Comparison of ENCODE assay signal across 8 mouse cellular contexts in genomic region chr10:126983193-126983725, GRCm38 (mm10). TPM values are rescaled to one million over a fixed set of nuclear protein-coding genes. Genes with fewer than 3 reads are reported as not detected.
DNase-seq lines count a peak whose midpoint lies in the region; ATAC-seq and TF ChIP-seq lines count a peak whose summit lies in the region.

No protein-coding gene starts in this region.

- H3K27me3 ChIP-seq in kidney, adult 2 months (replicated peaks; ENCODE audit: control insufficient read depth, insufficient read depth, low read length), result no peaks in the 10 kb centered on the region
- H3K27me3 ChIP-seq in embryonic facial prominence, embryonic 11.5 days (ENCODE audit: control insufficient read depth, insufficient read depth, low read length), result no peaks in the 10 kb centered on the region
- H3K27me3 ChIP-seq in heart, embryonic 16.5 days (ENCODE audit: control insufficient read depth, insufficient read depth, low read length), result no peaks in the 10 kb centered on the region
- no peaks in the 10 kb centered on the region for H3K27me3 ChIP-seq in liver, postnatal 0 days (ENCODE audit: insufficient read depth, low read length)

- 15% methylated on average over 14 of the region's 14 CpGs for WGBS in kidney, adult 2 months
- 52% methylated on average over 14 of the region's 14 CpGs for WGBS in embryonic facial prominence, embryonic 11.5 days
- WGBS in heart, embryonic 16.5 days, result 21% methylated on average over 14 of the region's 14 CpGs
- 49% methylated on average over 14 of the region's 14 CpGs for WGBS in liver, postnatal 0 days (ENCODE audit: insufficient replicate concordance)

- no peak overlapping the region for H3K9ac ChIP-seq in embryonic facial prominence, embryonic 11.5 days (replicated peaks; ENCODE audit: low read length)
- H3K9ac ChIP-seq in heart, embryonic 16.5 days (ENCODE audit: low read length), result peak overlapping the region; percentile 98
- 0 out of 2 replicates have a peak overlapping the region, but pooled peaks have one; percentile 11 for H3K9ac ChIP-seq in liver, postnatal 0 days (replicated peaks)

- no peak for TF ChIP-seq EP300 in liver, postnatal 0 days (IDR thresholded peaks at IDR 0.05; ENCODE audit: low read depth)

- DNase-seq in kidney, adult 2 months, result no peak
- no peak for DNase-seq in kidney, postnatal 10 days
- DNase-seq in embryonic facial prominence, embryonic 11.5 days (ENCODE audit: low spot score), result no peak
- DNase-seq in liver, postnatal 0 days, result no peak
- DNase-seq in ovary, postnatal 36 days (ENCODE audit: low spot score), result no peak
- DNase-seq in testis, postnatal 10 days (ENCODE audit: low spot score), result no peak
- DNase-seq in thymus, adult 18-20 months, result no peak

- TF ChIP-seq CTCF in kidney, adult 2 months (conservative IDR thresholded peaks at IDR 0.05; ENCODE audit: insufficient read depth, insufficient read length, low read depth, low read length), result no peak
- no peak for TF ChIP-seq CTCF in liver, postnatal 0 days (IDR thresholded peaks at IDR 0.05; ENCODE audit: low read depth)

- peak overlapping the region; percentile 25; the same call in 1 of the 2 replicates for H3K4me3 ChIP-seq in kidney, adult 2 months (ENCODE audit: insufficient read depth, low read depth, low read length)
- H3K4me3 ChIP-seq in embryonic facial prominence, embryonic 11.5 days (ENCODE audit: low read depth, low read length), result no peak overlapping the region
- peak overlapping the region; percentile 79 for H3K4me3 ChIP-seq in heart, embryonic 16.5 days (ENCODE audit: low read length)
- H3K4me3 ChIP-seq in liver, postnatal 0 days (ENCODE audit: low read depth, low read length), result peak overlapping the region; percentile 5; the same call in 1 of the 2 replicates

- H3K27ac ChIP-seq in kidney, adult 2 months (ENCODE audit: insufficient read depth, low read depth, low read length), result 0 out of 2 replicates have a peak overlapping the region, but pooled peaks have one; percentile 15
- H3K27ac ChIP-seq in embryonic facial prominence, embryonic 11.5 days (replicated peaks; ENCODE audit: low read depth, low read length), result no peak overlapping the region
- H3K27ac ChIP-seq in heart, embryonic 16.5 days (ENCODE audit: low read length), result peak overlapping the region; percentile 69
- H3K27ac ChIP-seq in liver, postnatal 0 days (ENCODE audit: low read depth), result no peak overlapping the region

- H3K36me3 ChIP-seq in kidney, adult 2 months (ENCODE audit: control insufficient read depth, insufficient read depth, low read length), result no peaks in the 10 kb centered on the region
- no peaks in the 10 kb centered on the region for H3K36me3 ChIP-seq in embryonic facial prominence, embryonic 11.5 days (replicated peaks; ENCODE audit: control insufficient read depth, insufficient read depth, low read depth, low read length)
- no peaks in the 10 kb centered on the region for H3K36me3 ChIP-seq in heart, embryonic 16.5 days (ENCODE audit: control insufficient read depth, insufficient read depth)
- 0 out of 2 replicates have a peak, but pooled peaks cover 2% of the 10 kb centered on the region for H3K36me3 ChIP-seq in liver, postnatal 0 days (replicated peaks; ENCODE audit: insufficient read depth, low read length)

- no peak for ATAC-seq in embryonic facial prominence, embryonic 11.5 days (replicated peaks; ENCODE audit: insufficient number of reproducible peaks, low FRiP score, low TSS enrichment, low read depth)
- no peak for ATAC-seq in heart, embryonic 16.5 days (replicated peaks; ENCODE audit: extremely low read depth, insufficient read depth, low FRiP score)
- ATAC-seq in liver, postnatal 0 days, result no peak

- H3K9me3 ChIP-seq in embryonic facial prominence, embryonic 11.5 days (replicated peaks; ENCODE audit: control insufficient read depth, low read length), result no peaks in the 10 kb centered on the region
- H3K9me3 ChIP-seq in heart, embryonic 16.5 days (replicated peaks; ENCODE audit: control insufficient read depth, low read length), result no peaks in the 10 kb centered on the region
- no peaks in the 10 kb centered on the region for H3K9me3 ChIP-seq in liver, postnatal 0 days (ENCODE audit: low read length)

- H3K4me1 ChIP-seq in kidney, adult 2 months (ENCODE audit: control insufficient read depth, insufficient read depth, low read length), result peaks cover 68% of the 10 kb centered on the region
- peaks cover 20% of the 10 kb centered on the region for H3K4me1 ChIP-seq in embryonic facial prominence, embryonic 11.5 days (ENCODE audit: control insufficient read depth, insufficient read depth, low read length)
- H3K4me1 ChIP-seq in heart, embryonic 16.5 days (ENCODE audit: control insufficient read depth, insufficient read depth, low read length), result peaks cover 77% of the 10 kb centered on the region
- peaks cover 76% of the 10 kb centered on the region for H3K4me1 ChIP-seq in liver, postnatal 0 days (ENCODE audit: insufficient read depth)

- TF ChIP-seq POLR2A in kidney, adult 2 months (IDR thresholded peaks at IDR 0.05; ENCODE audit: low read depth, low read length), result no peak

- peak overlapping the region; percentile 5; the same call in 1 of the 2 replicates for H3K4me2 ChIP-seq in embryonic facial prominence, embryonic 11.5 days (ENCODE audit: low read depth, low read length)
- peak overlapping the region; percentile 82 for H3K4me2 ChIP-seq in heart, embryonic 16.5 days (ENCODE audit: low read depth, low read length)
- peak overlapping the region; percentile 89 for H3K4me2 ChIP-seq in liver, postnatal 0 days (ENCODE audit: low read depth, low read length)

RNA-seq across cellular contexts. Expression of gene Ctdsp2, which starts 4.7 kb away (rescaled TPM):
- polyA plus RNA-seq in kidney, adult 2 months (2012; rRNA removed), result 118 and 126 TPM in 2 replicates
- 64.8 and 67.9 TPM in 2 replicates for polyA plus RNA-seq in embryonic facial prominence, embryonic 11.5 days (2014; fragmentation: Nextera tagmentation; extraction: Ambion mirVana)
- 38.2 and 41.8 TPM in 2 replicates for polyA plus RNA-seq in heart, embryonic 16.5 days (2015; fragmentation: Nextera tagmentation; extraction: Ambion mirVana)
- 10.7 and 11.4 TPM in 2 replicates for polyA plus RNA-seq in liver, postnatal 0 days (2015; fragmentation: Nextera tagmentation; extraction: Ambion mirVana)

RNA-seq across cellular contexts. Expression of gene Avil, which starts 17.2 kb away (rescaled TPM):
- 0.14 and 0.19 TPM in 2 replicates for polyA plus RNA-seq in kidney, adult 2 months (2012; rRNA removed)
- polyA plus RNA-seq in embryonic facial prominence, embryonic 11.5 days (2014; fragmentation: Nextera tagmentation; extraction: Ambion mirVana), result 0.39 and 0.42 TPM in 2 replicates
- polyA plus RNA-seq in heart, embryonic 16.5 days (2015; fragmentation: Nextera tagmentation; extraction: Ambion mirVana), result 0.27 and 0.84 TPM in 2 replicates
- polyA plus RNA-seq in liver, postnatal 0 days (2015; fragmentation: Nextera tagmentation; extraction: Ambion mirVana), result 0.04 TPM in 1 of 2 replicates, not detected in the other

RNA-seq across cellular contexts. Expression of gene Tsfm, which starts 47.4 kb away (rescaled TPM):
- polyA plus RNA-seq in kidney, adult 2 months (2012; rRNA removed), result 54.0 and 58.1 TPM in 2 replicates
- polyA plus RNA-seq in embryonic facial prominence, embryonic 11.5 days (2014; fragmentation: Nextera tagmentation; extraction: Ambion mirVana), result 88.0 and 88.5 TPM in 2 replicates
- 89.3 and 93.4 TPM in 2 replicates for polyA plus RNA-seq in heart, embryonic 16.5 days (2015; fragmentation: Nextera tagmentation; extraction: Ambion mirVana)
- polyA plus RNA-seq in liver, postnatal 0 days (2015; fragmentation: Nextera tagmentation; extraction: Ambion mirVana), result 37.7 and 38.4 TPM in 2 replicates

RNA-seq across cellular contexts. Expression of gene Mettl1, which starts 58.0 kb away (rescaled TPM):
- 24.5 and 27.5 TPM in 2 replicates for polyA plus RNA-seq in kidney, adult 2 months (2012; rRNA removed)
- polyA plus RNA-seq in embryonic facial prominence, embryonic 11.5 days (2014; fragmentation: Nextera tagmentation; extraction: Ambion mirVana), result 42.7 and 44.8 TPM in 2 replicates
- polyA plus RNA-seq in heart, embryonic 16.5 days (2015; fragmentation: Nextera tagmentation; extraction: Ambion mirVana), result 28.3 and 30.6 TPM in 2 replicates
- polyA plus RNA-seq in liver, postnatal 0 days (2015; fragmentation: Nextera tagmentation; extraction: Ambion mirVana), result 14.9 and 15.0 TPM in 2 replicates

RNA-seq across cellular contexts. Expression of gene Eef1akmt3, which starts 58.1 kb away (rescaled TPM):
- 2.4 and 3.1 TPM in 2 replicates for polyA plus RNA-seq in kidney, adult 2 months (2012; rRNA removed)
- polyA plus RNA-seq in embryonic facial prominence, embryonic 11.5 days (2014; fragmentation: Nextera tagmentation; extraction: Ambion mirVana), result 0.07 and 0.29 TPM in 2 replicates
- 0.16 and 0.37 TPM in 2 replicates for polyA plus RNA-seq in heart, embryonic 16.5 days (2015; fragmentation: Nextera tagmentation; extraction: Ambion mirVana)
- 0.05 and 0.07 TPM in 2 replicates for polyA plus RNA-seq in liver, postnatal 0 days (2015; fragmentation: Nextera tagmentation; extraction: Ambion mirVana)

Comparison
In these comparisons a context has a peak if more than half of its experiments do, and no peak if none do; other contexts are left out.
1. H3K27ac ChIP-seq: peak in kidney, adult 2 months (single experiment) and heart, embryonic 16.5 days (single experiment); none in embryonic facial prominence, embryonic 11.5 days (single experiment) and liver, postnatal 0 days (single experiment).
2. H3K4me2 ChIP-seq: peak in every context shown above with its lines; median percentile 89 in liver, postnatal 0 days; 82 in heart, embryonic 16.5 days; 5 in embryonic facial prominence, embryonic 11.5 days.